Mouse (Mus musculus) WW6 (cell line): ENCODE measurements around the gene Uhrf1.

Source experiments
- DNase-seq: peaks from one replicate; pipeline ENCODE4 v3.0.0-alpha.2; 2013; ENCODE audit warnings: low read depth, low spot score

Uhrf1 gene

GRCm38 (mm10) chr17:56275842-56276480, 27.2 kb upstream of the Uhrf1 start:
- DNase-seq: no peak

GRCm38 (mm10) chr17:56276643-56277566, 26.2 kb upstream of the Uhrf1 start, which contains the start of gene Ticam1:
Ticam1 (minus strand) TSS chr17:56276786.
- DNase-seq: peak; percentile 75

DNA sequence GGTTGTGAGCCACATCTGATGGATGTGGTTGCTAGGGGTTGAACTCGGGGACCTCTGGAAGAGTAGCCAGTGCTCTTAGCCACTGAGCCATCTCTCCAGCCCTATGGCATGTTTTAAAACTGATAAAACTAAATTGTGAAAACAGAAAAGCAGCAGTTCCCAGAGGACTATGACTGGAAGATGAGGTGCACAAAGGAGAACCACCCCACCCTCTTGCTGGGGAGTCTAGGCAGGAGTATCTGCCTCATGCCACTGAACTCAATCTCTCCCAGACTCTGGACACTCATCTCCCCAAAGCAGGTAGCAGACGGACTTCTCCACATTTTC, 25.6 kb upstream of the Uhrf1 start:
- no peak for DNase-seq

GRCm38 (mm10) chr17:56278340-56278739, 24.8 kb upstream of the Uhrf1 start:
- DNase-seq: no peak

- DNase-seq: no peak
Measured at GRCm38 (mm10) chr17:56279481-56280155, 23.5 kb upstream of the Uhrf1 start.

- DNase-seq: no peak
Measured at GRCm38 (mm10) chr17:56281193-56281592, 21.9 kb upstream of the Uhrf1 start.

- no peak for DNase-seq
Measured at GRCm38 (mm10) chr17:56282802-56283201, 20.3 kb upstream of the Uhrf1 start.

DNA sequence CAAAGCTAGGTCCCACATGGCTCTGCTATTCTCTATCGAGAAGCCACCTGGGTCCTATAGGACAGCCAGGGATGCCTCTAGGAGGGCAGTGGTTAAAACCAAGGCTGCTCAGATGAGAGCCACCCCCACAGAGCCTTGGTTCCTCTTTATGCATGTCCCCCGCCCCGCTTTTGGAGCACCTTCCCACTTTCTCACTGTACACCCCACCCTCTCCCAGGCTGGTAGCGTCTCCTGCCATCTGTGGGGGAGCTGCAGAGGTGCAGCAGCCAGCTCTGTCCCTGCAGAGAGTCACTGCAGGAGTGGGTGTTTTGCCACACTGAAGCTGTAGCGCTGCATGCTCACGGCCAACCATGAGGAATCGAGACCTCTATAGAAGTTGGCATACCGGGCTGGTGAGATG, 19.8 kb upstream of the Uhrf1 start:
- DNase-seq: no peak

DNA sequence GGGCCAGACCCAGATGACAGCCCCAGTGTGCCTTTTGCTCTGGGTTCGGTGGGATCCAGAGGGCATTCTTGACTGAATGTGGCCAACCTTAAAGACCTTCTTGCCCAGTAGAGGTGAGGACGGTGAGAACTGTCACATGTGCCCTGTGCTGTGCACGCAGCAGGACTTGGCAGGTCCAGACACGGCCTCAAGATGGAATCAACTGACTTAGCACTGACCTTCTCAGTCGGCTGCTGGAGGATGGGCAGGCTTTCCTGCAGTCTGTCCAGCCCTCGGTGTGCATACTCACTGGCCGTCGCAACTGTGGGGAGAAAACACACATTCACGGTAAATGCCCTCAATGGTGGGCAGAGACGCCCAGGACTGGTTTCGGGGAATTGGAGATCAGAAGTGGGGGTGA, 17.1 kb upstream of the Uhrf1 start:
- DNase-seq: no peak

DNA sequence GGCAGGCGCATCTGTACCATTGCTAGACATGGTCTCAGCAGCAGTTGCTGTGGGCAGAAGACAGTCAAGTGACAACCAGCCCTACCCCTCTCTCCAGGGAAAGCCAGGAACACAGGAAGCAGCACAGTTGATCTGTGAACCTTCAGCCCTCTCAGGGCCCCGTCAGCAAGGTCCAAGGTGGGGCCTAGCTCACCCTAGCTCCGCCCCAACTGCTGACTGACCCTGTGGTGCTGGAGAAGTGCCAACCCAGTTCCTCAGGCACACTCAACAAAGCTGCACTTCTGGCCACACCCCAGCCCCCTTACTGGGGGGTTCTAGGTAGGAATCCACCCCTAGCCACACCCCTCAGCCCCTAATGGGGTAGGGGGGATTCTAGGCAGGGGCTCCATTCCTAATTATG, 15.3 kb upstream of the Uhrf1 start:
- no peak for DNase-seq

DNA sequence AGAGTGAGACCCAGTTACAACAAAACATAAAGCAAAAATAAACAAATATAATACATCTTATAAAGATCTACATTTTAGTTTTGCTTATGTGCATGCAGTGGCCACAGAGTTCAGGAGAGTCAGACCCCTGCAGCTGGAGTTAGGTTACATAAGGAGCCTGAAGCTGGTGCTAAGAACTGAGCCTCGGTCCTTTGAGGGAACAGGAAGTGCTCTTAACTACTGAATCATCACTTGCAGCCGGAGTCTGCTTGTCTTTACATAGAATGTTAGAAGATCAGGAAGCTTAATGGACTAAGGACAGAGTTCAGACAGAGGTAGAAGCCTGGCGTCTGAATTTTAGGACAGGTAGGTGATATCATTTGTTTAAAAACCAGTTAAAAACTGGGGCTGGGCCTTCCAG, 14.3 kb upstream of the Uhrf1 start:
- no peak for DNase-seq

- DNase-seq: peak; percentile 61
Measured at GRCm38 (mm10) chr17:56289371-56290331, 13.5 kb upstream of the Uhrf1 start.

- peak; percentile 79 for DNase-seq
Measured at GRCm38 (mm10) chr17:56290388-56291170, 12.5 kb upstream of the Uhrf1 start.

GRCm38 (mm10) chr17:56291171-56291511, 12.0 kb upstream of the Uhrf1 start:
- peak; percentile 79 for DNase-seq

DNA sequence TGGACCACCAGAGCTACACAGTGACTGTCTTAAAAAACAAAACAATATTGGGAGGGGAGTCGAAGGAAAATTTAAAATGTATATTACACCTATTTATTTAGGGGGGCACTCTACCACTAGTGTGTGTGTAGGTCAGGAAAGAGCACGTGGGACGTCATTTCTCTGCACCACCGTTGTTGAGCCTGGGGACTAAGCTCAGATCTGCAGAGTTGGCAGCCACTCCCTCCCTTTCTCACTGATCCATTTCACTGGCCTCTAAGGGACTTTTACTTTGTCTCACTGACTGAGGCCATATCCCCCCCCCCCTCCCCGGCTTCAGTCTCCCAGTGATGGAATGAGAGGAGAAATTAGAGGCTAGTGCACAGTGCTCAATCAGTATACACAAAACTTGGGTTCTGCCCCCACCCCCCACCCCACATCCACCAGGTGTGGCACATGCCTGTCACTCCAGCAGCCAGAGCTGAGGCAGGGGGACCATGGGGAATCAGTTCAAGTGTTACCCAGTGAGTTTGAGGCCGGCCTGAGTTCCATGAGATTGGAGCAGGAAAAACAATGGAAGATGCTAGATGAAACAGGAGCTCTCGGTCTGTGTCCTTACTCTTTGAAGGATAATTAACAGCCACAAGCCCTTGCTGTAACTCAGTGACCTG, 11.2 kb upstream of the Uhrf1 start:
- DNase-seq: no peak

- no peak for DNase-seq
Measured at GRCm38 (mm10) chr17:56292531-56293222, 10.4 kb upstream of the Uhrf1 start, which contains the start of gene Plin3. Plin3 (minus strand) TSS chr17:56292873.

DNA sequence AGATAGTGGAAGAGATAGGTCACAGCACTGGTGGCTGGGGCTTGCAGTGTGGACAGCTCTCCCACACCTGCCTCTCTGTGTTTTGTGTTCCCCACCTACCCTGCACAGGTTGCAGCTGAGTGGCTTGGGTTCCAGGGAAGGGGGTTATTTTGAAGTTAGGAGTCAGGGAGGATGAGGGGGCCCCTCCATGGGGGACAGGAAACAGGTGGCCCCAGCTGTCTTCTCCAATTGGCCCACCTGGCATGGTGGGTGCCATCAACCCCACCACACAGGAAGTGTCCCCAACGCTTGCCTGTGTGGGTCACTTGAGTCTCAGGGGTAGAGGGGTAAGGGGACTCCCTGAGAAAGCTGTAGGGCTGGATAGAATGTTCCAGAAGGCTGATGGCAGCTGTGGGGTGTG, 9.8 kb upstream of the Uhrf1 start:
- no peak for DNase-seq

DNA sequence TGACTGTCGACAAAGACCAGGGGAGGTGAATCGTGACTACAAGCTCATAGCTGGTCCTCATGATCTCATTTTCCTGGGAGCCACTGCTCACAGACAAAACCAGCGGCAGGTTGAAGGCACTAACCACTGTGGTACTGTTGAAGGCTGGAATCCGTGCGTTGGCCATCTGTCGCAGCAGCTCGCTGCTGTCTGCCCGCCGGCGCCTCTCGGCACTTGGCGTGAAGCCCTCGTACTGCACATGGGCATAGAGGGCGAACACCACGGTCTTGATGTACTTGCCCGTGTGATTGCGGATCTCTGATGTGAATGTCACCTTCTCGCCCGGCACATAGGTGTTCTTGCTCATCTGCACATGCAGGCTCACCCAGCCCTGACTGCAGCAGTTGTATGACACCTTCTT, 8.9 kb upstream of the Uhrf1 start:
- no peak for DNase-seq

GRCm38 (mm10) chr17:56296201-56296600, 6.9 kb upstream of the Uhrf1 start:
- no peak for DNase-seq
